Mouse (Mus musculus) liver, embryonic 11.5 days (tissue): ENCODE results near the gene Fam19a3. TPM values are rescaled to one million over a fixed set of nuclear protein-coding genes. Genes with fewer than 3 reads are reported as not detected.

Experiments used
- ATAC-seq: fragments of 200-750 bp; cut with Nextera tagmentation; replicated peaks from 2 replicates; pipeline ENCODE4 v1.8.0; 2017; ENCODE audit warnings: moderate number of reproducible peaks, mild to moderate bottlenecking, moderate TSS enrichment, moderate library complexity; ENCODE audit not compliant: low FRiP score
- DNase-seq: peaks from one replicate; pipeline ENCODE4 v3.0.0-alpha.2; 2017; ENCODE audit warnings: low spot score
- H3K27ac ChIP-seq: fragments of 300-500 bp; sonication (generic); 2 replicates; pipeline ENCODE4 v1.5.1; 2014; ENCODE audit warnings: mild to moderate bottlenecking, low read depth, low read length, control low read depth
- H3K27me3 ChIP-seq: fragments of 300-500 bp; sonication (generic); replicated peaks from 2 replicates; pipeline ENCODE4 v1.6.1; 2014; ENCODE audit warnings: low read length, mixed read lengths; ENCODE audit not compliant: control insufficient read depth, insufficient read depth
- H3K36me3 ChIP-seq: fragments of 300-500 bp; sonication (generic); 2 replicates; pipeline ENCODE4 v1.6.1; 2014; ENCODE audit warnings: mild to moderate bottlenecking, low read length, moderate library complexity, mixed read lengths; ENCODE audit not compliant: control insufficient read depth, insufficient read depth
- H3K4me1 ChIP-seq: fragments of 300-500 bp; sonication (generic); replicated peaks from 2 replicates; pipeline ENCODE4 v1.6.1; 2014; ENCODE audit warnings: low read length, mixed read lengths; ENCODE audit not compliant: control insufficient read depth, insufficient read depth
- H3K4me2 ChIP-seq: fragments of 300-500 bp; sonication (generic); 2 replicates; pipeline ENCODE4 v1.6.1; 2014; ENCODE audit warnings: mild to moderate bottlenecking, control low read depth, moderate library complexity
- H3K4me3 ChIP-seq: fragments of 300-500 bp; sonication (generic); 2 replicates; pipeline ENCODE4 v1.5.1; 2014; ENCODE audit warnings: low read depth, low read length, control low read depth
- H3K9ac ChIP-seq: fragments of 300-500 bp; sonication (generic); 2 replicates; pipeline ENCODE4 v1.6.1; 2014; ENCODE audit warnings: low read depth, low read length, control low read depth
- H3K9me3 ChIP-seq: fragments of 300-500 bp; sonication (generic); 2 replicates; pipeline ENCODE4 v1.6.1; 2016; ENCODE audit warnings: low read length, inconsistent platforms, mixed read lengths; ENCODE audit not compliant: control insufficient read depth
- WGBS: fragments of 180-500 bp; shearing (Covaris S2); extraction: QIAGEN DNeasy Blood & Tissue Kit; methylation state at CpG from one replicate; pipeline ENCODE4 v1.1.7; 2014; 5-methylcytosine and 5-hydroxymethylcytosine counted together
- polyA plus RNA-seq: library from polyadenylated mRNA; unstranded; fragments of >200 nt; fragmentation: Nextera tagmentation; extraction: Ambion mirVana; gene quantifications from 2 replicates; pipeline ENCODE4 v1.2.1, GENCODE M21; 2014

Gene Fam19a3
- polyA plus RNA-seq, 1 experiment from 2014 or later = not detected

DNA sequence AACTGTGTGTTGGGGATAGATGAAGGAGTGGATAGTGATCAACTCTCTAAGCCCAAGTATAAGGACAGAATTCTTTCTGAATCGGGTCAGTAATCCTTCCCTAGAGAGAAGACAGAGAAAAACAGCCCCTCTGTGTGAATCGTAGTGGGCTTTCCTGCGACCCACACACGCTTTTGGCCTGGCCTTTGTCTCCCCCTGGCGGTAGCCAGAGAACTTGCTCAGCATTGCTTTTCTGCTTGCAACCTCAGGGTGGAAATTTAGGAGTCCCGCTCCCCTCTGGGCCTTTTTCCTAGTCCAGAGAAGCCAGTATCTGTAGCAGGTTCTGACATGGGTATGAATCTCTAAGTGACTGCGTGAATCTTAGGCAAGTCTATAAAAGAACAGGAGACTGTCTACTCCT is 1.7 kb downstream of the Fam19a3 start:
- Histone ChIP-seq H3K27ac (no peak overlapping the region), H3K36me3 (no peaks in the 10 kb centered on the region), H3K9ac (no peak overlapping the region), H3K27me3 (peaks cover 85% of the 10 kb centered on the region), H3K9me3 (no peaks in the 10 kb centered on the region), H3K4me1 (peaks cover 10% of the 10 kb centered on the region), H3K4me2 (no peak overlapping the region), H3K4me3 (no peak overlapping the region)
- peak; percentile 65 for DNase-seq
- no peak for ATAC-seq
- WGBS = 4% methylated on average over 7 of the region's 7 CpGs

DNA sequence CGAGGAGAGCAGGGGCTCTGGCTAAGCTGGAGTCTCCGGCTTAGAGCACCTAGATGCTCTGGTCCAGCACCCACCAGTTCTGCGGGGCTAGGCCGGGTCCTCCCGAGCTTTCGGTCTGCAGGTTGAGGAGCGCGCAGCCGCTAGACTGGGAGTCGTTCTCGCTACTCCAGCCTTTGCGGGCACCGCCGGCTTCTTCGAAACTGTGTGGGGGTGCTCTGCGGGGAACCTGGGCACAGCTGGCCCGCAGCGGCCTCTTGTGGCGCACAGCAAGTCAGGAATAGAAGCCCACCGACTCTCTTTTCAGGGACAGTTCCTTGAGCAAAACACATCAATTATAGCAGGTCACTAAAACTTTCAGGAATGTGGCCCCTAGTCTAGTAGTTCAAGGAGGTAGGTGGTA is 4.3 kb downstream of the Fam19a3 start:
- ATAC-seq = no peak
- DNase-seq = no peak
- H3K27me3 ChIP-seq = peaks cover 72% of the 10 kb centered on the region
- H3K4me1 ChIP-seq = peaks cover 10% of the 10 kb centered on the region
- H3K36me3 ChIP-seq = no peaks in the 10 kb centered on the region
- H3K27ac ChIP-seq = no peak overlapping the region
- no peaks in the 10 kb centered on the region for H3K9me3 ChIP-seq
- H3K9ac ChIP-seq = no peak overlapping the region
- peak overlapping the region; percentile 38 for H3K4me2 ChIP-seq
- 4% methylated on average over 20 of the region's 20 CpGs for WGBS
- H3K4me3 ChIP-seq = peak overlapping the region; percentile 25

DNA sequence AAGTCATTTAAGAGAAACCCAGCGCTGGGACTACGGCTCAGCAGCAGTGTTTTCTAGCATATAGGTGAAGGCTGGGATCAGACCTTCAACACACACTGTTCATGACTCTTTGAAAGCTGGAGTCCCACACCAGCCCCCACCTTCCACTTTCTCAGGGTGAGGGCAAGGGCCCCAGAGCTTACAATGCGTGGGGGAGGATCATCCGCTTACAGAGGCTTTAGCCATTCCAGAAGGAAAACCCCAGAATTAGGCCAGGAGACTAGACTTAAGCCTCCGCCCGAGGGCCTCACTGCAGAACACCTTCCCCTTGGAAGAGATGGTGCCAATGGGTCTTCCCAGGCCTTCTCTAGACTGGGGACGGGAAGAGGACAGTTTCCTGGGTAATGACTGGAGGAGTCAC is 8.3 kb downstream of the Fam19a3 start:
- 73% methylated on average over 7 of the region's 7 CpGs for WGBS
- ATAC-seq (no peak), DNase-seq (no peak)
- H3K9ac ChIP-seq = no peak overlapping the region
- 0 out of 2 replicates have a peak, but pooled peaks cover 2% of the 10 kb centered on the region for H3K4me1 ChIP-seq
- no peaks in the 10 kb centered on the region for H3K9me3 ChIP-seq
- no peak overlapping the region for H3K27ac ChIP-seq
- peaks cover 37% of the 10 kb centered on the region for H3K27me3 ChIP-seq
- H3K36me3 ChIP-seq = no peaks in the 10 kb centered on the region
- H3K4me2 ChIP-seq = no peak overlapping the region
- no peak overlapping the region for H3K4me3 ChIP-seq

DNA sequence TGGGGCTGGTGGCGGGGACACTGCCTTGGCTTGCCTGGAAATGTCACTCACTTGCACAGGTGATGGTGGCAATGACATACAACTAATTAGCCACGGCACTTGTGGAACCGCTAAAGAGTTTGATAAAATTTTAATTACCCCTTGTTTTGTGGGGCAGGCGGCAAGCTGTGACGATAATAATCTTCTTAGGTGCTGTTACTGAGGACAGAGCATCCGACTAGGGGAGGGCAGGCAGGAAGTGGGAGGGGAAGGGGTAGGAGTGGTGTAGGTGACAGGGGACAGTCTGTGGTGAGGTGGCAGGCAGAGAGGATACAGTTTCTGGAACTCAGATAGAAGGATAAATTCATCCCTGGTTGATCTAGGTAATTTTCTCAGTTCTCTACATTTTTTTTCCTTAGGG is 10.2 kb downstream of the Fam19a3 start:
- Histone ChIP-seq H3K27ac (no peak overlapping the region), H3K4me3 (no peak overlapping the region), H3K4me2 (no peak overlapping the region), H3K27me3 (peaks cover 19% of the 10 kb centered on the region), H3K9ac (no peak overlapping the region), H3K4me1 (0 out of 2 replicates have a peak, but pooled peaks cover 2% of the 10 kb centered on the region), H3K9me3 (no peaks in the 10 kb centered on the region), H3K36me3 (no peaks in the 10 kb centered on the region)
- WGBS = 44% methylated on average over 6 of the region's 6 CpGs
- DNase-seq = no peak
- no peak for ATAC-seq

DNA sequence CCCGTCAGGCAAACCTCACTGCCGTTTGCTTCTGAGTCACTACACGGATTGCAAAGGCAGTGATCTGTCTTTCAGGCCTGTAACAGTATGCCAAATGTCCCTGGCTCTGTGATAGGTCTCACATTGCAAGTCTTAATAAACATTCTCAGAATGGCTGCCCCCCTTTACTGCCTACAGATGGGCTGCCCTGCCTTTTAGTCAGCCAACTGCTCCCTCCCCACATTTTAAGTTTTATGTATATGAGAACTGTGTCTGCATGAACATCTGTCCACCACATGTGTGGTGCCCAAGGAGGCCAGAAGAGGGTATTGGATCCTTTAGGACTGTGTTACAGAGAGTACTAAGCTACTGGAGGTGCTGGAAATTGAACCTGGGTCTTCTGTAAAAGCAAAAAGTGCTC is 10.7 kb downstream of the Fam19a3 start:
- ATAC-seq = no peak
- no peak overlapping the region for H3K4me2 ChIP-seq
- 0 out of 2 replicates have a peak, but pooled peaks cover 2% of the 10 kb centered on the region for H3K4me1 ChIP-seq
- no peaks in the 10 kb centered on the region for H3K9me3 ChIP-seq
- H3K36me3 ChIP-seq = no peaks in the 10 kb centered on the region
- DNase-seq = no peak
- H3K9ac ChIP-seq = no peak overlapping the region
- 84% methylated on average over 3 of the region's 3 CpGs for WGBS
- H3K4me3 ChIP-seq = no peak overlapping the region
- H3K27me3 ChIP-seq = peaks cover 13% of the 10 kb centered on the region
- H3K27ac ChIP-seq = no peak overlapping the region

DNA sequence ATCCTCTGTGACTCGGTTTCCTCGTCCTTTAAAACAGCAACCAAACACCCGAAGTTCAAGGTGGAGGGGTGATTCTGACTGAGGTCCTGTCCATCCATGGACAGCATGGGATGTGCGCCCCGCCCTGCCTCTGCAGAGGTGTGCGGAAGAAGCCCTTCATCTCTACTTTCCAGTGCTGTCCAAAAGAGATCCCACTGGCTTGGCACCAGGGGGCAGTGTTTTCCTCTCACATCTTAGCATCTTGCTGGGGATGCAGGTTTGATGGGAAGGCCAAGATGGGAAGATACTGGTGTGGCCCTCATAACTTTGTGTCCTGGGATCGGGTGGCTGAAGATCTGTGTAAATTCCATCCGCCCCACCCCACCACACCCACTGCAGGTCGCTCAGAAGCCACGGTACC is 11.6 kb downstream of the Fam19a3 start:
- DNase-seq (no peak), ATAC-seq (no peak)
- no peak overlapping the region for H3K4me3 ChIP-seq
- no peaks in the 10 kb centered on the region for H3K36me3 ChIP-seq
- H3K9me3 ChIP-seq = no peaks in the 10 kb centered on the region
- H3K27ac ChIP-seq = no peak overlapping the region
- H3K27me3 ChIP-seq = peaks cover 9% of the 10 kb centered on the region
- WGBS = 52% methylated on average over 10 of the region's 10 CpGs
- 0 out of 2 replicates have a peak, but pooled peaks cover 2% of the 10 kb centered on the region for H3K4me1 ChIP-seq
- no peak overlapping the region for H3K9ac ChIP-seq
- H3K4me2 ChIP-seq = no peak overlapping the region

DNA sequence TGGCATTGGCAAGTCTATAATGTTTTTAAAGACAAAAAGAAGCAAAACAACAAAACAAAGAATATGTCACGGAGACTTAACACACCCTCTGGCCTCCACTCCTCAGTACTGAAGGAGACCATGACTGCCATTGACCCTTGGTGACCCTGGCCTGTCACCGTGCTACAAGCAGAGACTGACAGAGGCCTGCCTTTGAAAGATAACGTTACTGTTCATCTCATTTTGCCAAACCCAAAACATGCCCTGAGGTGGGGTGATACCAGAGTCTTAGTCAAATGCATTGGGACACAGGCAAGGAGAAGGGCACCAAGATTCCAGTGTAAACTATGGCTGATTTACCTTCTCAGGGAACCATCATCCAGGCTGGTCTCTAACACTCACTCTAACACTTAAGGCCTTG is 12.5 kb downstream of the Fam19a3 start:
- Histone ChIP-seq H3K4me3 (no peak overlapping the region), H3K9ac (no peak overlapping the region), H3K9me3 (no peaks in the 10 kb centered on the region), H3K27ac (no peak overlapping the region), H3K27me3 (peaks cover 9% of the 10 kb centered on the region), H3K4me1 (0 out of 2 replicates have a peak, but pooled peaks cover 2% of the 10 kb centered on the region), H3K4me2 (no peak overlapping the region), H3K36me3 (no peaks in the 10 kb centered on the region)
- ATAC-seq (0 out of 2 replicates have a peak, but pooled peaks have one; percentile 34), DNase-seq (no peak)
- 53% methylated on average over 3 of the region's 3 CpGs for WGBS

DNA sequence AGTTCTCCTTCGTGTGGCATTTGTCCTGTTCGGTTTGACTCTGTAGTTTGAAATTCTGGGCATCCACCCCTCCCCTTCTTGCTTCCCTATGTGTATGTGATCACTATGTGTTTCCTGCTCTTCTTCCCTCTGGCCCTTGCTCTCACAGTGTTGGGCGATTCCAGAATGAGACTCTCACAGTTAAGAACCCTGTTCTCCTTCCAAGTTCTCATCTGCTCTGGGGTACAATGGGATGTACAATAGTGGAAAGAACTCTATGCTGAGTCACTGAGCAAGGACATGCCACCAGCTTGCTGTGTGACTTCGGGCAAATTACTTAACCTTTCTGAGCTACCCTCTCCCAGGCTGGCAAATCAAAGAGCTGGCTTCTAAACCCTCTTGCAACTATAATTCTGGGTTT is 13.9 kb downstream of the Fam19a3 start:
- DNase-seq (no peak), ATAC-seq (no peak)
- Histone ChIP-seq H3K9me3 (no peaks in the 10 kb centered on the region), H3K4me3 (no peak overlapping the region), H3K9ac (no peak overlapping the region), H3K4me1 (0 out of 2 replicates have a peak, but pooled peaks cover 2% of the 10 kb centered on the region), H3K36me3 (no peaks in the 10 kb centered on the region), H3K27me3 (peaks cover 9% of the 10 kb centered on the region), H3K27ac (no peak overlapping the region), H3K4me2 (no peak overlapping the region)
- WGBS = 74% methylated on average over 4 of the region's 4 CpGs

DNA sequence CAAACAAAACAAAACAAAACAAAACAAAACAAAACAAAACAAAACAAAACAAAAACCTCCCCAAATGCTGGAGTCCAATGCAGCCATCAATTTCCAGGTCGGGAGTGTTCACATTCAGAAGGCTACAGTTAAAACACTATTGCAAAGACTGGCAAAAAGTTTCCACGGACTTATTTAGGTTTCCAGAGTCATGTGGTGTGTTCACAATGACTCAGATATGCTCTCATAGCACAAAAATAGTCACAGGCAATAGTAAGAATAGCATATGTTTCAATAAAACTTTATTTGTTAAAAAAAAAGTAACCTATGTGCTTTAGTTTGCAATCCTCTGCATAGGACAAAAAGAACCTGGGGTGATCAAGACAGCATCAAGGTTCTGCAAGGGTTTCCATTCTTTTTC is 14.5 kb downstream of the Fam19a3 start:
- WGBS = 58% methylated on average over 2 of the region's 2 CpGs
- no peak overlapping the region for H3K9ac ChIP-seq
- H3K4me3 ChIP-seq = no peak overlapping the region
- DNase-seq (no peak), ATAC-seq (no peak)
- peaks cover 3% of the 10 kb centered on the region for H3K27me3 ChIP-seq
- no peaks in the 10 kb centered on the region for H3K9me3 ChIP-seq
- H3K27ac ChIP-seq = no peak overlapping the region
- H3K36me3 ChIP-seq = no peaks in the 10 kb centered on the region
- H3K4me1 ChIP-seq = peaks cover 2% of the 10 kb centered on the region; the same call in 1 of the 2 replicates
- no peak overlapping the region for H3K4me2 ChIP-seq
